Mouse (Mus musculus) NIH3T3 (cell line): ENCODE data around the gene Aqp9.
"Not testable (repeated sequence)": the region's sequence is repeated elsewhere in the genome, so short reads cannot be mapped to it uniquely, and the experiment has no call there.

Experiments used
- DNase-seq: peaks from one replicate; pipeline ENCODE4 v3.0.0-alpha.2; 2012; ENCODE audit warnings: low read depth

Gene Aqp9

DNA sequence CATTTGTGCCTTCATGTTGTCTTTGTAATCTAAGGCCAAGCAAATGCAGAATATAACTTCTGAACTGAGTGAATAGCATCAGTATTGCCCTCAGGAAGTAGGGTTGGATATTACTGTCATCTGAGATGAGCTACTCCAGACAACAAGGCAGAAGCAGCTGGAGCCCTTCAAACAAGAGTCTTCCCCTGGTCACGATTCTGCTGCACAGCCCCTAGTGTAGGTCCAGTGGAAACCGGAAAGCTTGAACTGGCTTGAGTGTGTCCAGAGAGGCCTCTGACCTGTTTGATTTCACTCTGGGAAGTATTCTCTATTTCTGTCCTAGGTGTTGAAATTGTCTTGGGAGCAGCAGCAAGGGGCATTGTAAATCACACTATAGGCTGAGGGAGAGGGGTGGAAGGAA is 29.5 kb downstream of the Aqp9 start:
- no peak for DNase-seq

DNA sequence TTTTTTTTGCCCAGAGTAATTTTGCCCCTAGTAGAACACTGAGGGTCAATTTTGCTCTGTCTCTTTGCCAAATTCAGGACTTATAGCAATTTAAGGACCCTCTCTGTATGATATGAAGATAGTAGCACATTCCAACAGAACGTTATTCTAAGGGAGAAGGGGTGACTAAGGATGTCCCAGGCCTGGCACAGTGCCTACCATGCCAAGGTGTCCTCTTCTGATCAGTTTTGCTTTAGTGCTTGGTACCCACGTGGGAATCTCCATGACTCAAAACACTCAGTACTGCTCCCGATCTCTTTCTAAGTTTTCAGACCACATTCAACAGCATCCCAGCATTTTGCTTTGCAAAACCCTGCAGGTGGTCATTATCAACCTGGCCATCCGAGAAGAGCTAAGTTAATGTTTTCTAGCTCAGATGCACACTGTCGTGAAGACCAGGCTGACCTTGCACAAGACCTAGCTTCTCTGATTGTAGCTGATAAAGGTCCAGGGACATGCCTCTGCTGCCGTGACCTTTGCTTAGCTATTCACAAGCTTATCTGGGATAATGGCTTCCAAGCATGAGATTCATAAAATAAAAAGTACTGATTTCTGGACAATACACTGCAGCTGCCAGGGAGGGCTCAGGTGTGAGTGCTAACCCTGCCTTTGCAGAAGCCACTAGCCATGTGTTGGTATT is 31.1 kb downstream of the Aqp9 start:
- DNase-seq = no peak

DNA sequence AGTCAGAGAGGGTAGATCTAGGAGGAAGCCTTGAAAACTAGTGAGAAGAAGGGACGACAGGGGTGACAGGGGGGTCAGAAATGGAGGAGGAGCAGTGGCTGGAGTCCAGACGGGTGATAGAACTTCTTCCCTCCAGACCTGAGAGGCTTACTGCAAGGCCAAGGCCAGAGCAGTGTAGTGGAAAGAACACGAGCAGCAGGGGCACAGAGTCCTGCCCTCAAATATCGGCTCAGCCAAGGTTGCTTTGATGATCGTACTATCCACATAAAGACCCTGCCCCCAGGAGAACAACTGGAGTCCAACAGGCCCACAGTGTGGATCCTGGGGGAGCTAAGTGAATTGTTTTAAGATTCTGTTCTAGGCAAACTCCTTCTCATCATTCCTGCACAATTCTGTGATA is 33.4 kb downstream of the Aqp9 start:
- DNase-seq = no peak

DNA sequence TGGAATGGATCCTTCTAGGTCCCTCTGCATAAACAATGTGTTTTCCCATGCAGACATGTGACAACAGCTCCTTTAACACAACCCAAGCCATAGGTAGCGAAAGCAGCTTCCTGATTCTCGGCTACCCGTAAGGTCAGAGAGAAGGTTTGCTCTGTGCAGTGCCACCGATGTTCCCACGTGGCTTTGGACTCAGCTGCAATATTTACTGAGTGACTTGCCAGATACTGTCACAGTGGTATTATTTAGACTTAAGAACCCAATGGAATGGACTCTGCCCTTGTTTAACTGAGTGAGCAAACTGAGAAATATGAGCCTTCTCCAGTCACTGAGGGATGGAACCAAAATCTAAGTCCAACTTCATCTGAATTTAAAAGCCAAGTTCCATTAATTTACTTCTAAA is 35.3 kb downstream of the Aqp9 start:
- DNase-seq = no peak

DNA sequence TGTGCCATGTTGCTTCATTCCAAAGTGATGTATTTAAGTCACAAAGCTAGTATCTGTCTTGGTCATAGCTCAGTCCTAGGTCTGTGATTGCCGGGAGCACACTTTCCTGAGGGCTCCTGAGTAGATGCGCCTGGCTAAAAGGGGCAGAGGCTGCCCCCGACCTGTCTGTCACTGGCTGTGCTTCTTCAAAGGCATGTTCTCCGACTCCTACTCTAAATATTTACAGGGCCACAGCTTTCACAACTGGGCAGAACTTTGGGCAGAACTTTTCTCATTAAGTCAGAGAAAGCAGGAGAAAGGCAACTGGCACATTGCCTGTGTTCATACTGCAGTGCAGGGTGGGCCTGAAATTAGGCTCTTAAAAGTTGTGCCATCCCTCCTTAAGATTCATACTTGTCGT is 36.7 kb downstream of the Aqp9 start:
- DNase-seq = no peak

DNA sequence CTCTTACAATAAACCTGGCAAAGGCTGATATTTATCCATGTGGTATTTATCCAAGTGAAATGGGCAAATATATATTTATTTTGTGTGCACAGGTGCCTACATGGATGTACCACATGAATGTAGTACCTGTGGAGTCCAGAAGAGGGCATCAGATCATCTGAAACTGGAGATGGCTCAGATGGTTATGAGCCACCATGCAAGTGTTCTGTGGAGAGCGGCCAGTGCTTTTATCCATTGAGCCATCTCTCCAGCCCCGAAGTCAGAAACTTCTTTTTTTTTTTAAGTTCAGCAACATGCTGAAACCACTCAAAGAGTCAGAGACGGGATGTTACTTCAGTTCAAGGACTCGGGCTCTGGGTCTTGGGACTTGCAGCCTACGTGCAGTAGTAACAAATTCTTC is 39.6 kb downstream of the Aqp9 start:
- DNase-seq = peak; percentile 62

DNA sequence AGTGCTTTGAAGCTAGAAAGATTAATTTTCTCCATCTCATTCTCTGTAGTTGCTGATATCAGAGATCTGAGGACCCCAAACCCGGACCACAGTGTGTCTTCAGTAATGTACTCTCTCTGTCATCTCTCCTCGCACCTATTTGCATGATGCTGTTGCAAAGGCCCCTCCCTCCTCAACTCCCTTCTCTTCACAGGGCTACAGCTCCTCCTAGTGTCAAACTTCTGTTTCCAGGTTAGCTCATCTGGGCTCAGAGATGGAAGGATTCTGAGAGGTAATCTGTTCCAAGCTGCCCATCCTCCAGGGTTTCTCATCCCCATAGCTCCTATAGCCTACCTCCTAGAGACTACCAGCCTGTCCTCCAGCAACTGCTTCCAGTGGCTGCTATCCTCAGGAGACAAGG is 42.3 kb downstream of the Aqp9 start:
- peak; percentile 61 for DNase-seq

DNA sequence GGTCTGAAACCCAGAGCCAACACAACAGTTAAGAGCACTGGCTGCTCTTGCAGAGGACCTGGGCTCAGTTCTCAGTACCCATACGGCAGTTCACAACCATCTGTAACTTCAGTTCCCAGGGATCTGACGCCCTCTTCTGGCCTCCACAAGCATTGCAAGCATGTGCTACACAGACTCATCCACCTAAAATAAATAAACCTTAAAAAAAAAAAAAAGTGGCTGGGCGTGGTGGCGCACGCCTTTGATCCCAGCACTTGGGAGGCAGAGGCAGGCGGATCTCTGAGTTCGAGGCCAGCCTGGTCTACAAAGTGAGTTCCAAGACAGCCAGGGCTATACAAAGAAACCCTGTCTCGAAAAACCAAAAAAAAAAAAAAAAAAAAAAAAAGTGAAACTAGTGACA is 45.4 kb downstream of the Aqp9 start:
- not testable (repeated sequence) for DNase-seq

DNA sequence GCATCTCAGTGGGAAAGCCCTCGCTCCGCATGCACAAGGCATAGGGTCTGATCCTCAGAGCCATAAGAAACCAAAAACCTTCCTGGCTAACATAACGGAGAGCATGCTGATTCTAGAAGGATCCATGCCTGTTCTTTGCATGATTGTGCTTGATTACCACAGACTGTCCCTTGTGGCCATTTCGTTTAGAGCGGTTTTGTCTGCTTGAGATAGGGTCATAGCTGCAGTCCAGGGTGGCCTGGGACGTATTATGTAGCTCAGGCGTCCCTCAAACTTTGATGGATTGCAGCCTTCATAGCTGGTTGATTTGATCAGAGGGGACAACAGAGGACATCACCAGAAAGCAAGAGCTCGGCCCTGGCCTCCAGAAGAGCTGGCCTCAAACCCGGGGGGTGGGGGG is 47.6 kb downstream of the Aqp9 start:
- no peak for DNase-seq

DNA sequence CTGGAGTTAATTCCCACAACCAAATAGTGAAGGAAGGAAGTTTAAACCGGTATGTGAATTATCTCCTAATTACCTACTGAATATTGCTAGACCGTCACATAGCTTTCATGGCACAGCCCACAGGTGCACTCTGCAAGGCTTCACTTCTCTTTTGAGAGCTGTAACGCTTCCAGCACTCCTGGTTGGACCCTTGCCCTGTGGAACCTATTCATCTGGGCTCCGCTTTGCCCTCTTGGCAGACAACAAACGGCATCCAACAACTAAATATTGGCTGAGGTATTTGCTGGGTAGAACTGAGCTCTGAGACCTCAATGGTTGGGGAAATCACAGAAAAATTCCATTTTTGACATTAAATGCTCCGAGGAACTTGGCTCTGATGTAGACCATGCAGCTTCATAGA is 55.3 kb downstream of the Aqp9 start:
- DNase-seq = no peak

DNA sequence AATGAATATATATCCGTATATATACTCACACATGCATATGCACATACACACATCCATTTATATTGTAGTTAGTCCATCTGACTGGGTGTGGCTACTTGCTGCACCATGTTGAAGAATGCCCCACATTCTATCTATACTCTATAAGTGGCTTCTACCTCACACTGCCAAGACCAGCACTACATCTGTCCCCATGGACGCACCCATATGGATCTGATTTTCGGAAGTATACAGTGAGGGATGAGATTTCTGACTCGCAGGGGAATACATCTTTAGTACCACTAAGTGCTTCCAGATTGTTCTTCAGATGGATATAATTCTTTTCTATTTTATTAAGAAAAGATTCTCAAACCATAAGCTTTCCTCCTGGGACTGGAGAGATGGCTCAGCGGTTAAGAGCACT is 65.0 kb downstream of the Aqp9 start:
- peak; percentile 6 for DNase-seq

DNA sequence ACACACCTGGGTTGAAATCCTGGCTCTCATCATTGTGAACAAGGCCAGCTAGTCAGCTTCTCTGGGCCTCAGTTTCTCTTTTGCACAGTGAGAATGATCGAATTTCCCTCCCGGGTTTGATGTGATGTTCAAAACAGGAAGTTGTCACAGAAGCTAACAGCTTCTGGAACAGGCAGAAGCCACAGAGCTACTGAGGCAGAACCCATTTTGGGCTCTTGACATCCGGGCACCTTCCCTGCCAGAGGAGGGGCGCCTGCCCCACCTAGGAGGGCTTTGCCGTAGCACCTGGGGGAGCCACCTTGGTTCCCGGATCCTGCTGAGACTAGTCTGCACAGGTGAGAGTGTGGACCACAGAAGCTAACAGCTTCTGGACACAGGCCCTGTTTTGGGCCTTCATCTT is 74.4 kb downstream of the Aqp9 start:
- no peak for DNase-seq

DNA sequence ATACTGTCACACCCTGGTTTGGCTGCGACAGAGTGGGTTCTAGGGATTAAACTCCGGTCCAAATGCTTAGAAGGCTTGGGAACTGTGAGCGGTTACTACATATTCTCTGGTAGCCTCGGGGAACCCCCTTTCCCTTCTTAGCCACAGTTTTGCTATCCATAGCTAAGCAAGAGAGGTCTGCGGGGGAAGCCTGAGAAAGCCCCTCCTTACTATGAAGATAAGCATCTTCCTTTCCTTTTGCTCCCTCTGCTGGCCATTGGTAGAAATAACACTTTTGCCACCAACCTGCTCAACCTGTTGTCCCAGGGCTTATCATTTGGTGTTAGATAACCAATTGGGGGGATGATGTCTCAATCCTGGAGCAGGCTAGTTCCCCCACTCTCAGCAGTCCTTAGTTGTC is 76.4 kb downstream of the Aqp9 start:
- DNase-seq = peak; percentile 62

DNA sequence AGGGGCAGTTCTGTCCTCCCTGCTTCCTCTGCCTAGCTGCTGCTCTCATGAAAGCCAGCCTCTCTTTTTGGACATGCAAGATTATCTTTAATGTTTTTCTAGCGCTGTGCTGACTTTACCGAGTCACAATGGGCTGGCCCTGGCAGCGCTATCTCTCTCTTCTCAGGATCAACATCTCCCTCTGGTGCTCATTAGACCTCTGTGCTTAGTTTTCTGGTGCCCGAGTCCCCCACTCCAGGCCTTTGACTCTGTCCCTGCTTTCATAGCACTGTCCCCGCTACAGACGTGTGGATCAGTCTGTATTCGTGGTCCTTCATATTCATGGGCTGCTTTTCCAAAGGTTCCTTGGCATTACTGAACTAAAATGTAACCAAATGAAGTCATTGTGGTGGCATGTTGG is 89.3 kb downstream of the Aqp9 start:
- DNase-seq = no peak

DNA sequence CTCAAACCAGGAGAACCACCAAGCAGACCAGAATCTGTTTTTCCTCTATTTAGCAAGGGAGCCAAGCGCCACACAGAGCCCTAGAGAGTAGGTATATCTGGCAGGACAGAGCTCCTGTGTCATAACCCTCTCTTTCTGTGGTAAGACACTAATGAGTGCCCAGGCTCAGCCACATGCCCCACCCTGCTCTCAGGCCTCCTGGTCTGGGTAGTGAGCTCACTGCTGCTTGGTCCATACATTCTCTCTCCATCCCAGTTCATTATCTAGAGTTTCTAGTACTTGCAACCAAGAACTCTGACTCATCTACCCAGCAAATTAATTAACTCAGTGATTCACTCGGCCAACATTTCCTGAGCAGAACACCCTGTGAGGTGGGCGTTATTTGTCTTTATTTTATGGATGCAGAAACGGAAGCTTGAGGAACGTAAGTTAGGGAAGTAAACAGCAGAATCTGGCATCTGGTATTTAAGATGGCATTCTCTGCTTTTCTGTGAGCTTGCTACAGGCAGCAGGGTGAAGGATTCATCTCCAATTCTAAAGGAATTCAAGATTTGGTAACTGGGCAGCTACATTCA is 91.1 kb downstream of the Aqp9 start:
- DNase-seq = no peak

DNA sequence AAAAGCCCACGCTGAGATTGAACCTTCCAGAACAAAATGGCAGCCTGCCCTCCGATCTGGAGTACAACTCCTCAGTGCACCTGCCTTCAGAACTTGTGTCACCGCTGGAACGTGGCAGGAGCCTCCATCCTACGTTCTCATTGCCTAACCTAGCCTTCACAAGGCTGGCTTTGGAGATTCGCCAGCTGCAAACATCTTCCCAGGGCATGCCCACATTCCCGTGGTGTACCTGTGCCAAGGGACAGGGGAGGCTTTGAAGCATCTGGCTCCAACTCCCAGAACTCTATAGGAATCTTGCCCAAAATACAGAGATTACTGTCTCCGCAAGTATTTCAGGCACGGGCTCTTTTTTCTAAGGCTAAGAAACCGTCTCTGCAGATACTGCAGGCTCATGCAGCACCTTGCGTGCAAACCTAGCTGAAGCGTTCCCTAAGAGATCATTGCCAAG is 92.3 kb downstream of the Aqp9 start:
- DNase-seq = no peak

DNA sequence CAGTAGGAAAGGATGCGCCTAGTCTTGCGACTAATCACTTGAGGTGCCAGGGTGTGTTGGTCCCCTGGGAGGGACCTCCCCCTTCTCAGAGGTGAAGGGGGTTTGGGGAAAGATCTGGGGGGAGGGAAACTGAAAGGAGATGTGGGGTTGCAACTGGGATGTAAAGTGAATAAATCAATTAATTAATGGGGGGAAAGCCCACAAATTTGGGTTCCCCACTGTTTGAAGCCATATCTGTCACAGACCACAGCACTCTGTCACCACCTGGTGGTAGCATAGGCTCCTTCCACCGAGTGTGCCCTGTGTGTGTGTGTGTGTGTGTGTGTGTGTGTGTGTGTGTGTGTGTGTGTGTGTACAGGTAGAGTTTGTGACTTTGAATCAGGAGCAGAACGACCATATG is 94.7 kb downstream of the Aqp9 start:
- peak; percentile 14 for DNase-seq

DNA sequence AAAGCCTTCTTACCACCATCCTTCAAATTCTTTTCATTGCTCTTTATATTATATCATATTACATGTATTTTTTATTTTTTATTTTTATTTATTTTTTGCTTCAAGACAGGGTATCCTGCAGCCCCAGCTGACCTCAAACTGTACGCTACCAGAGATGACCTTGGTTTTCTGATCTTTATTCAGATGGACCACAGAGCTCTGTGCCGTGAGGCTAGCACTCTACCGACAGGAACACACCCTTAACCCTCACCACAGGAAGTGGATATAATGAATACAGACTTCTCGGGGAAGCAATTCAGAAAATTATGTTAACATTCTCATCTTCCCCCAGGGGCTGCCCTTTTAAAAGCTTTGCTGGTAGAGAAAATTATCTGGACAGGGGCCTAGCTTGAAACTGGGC is 95.4 kb downstream of the Aqp9 start:
- no peak for DNase-seq

DNA sequence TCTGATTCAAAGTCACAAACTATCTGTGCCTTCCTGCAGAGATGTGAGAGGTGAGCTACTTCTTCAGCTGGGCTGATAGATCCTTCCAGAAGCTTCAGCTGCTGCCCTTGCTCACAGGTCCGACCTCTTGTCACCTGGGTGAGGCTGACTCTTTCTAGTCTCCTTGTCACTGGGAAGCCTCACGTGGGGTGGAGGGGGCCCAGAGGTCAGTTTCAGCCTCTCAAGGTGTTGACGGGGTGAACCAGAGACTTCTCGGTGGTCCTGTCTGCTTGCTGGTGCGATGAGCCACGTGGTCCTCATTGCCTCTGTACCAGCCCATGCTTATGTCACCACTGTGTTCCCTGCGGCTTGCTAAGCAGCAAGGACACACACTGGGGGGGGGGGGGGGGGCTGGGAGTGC is 96.0 kb downstream of the Aqp9 start:
- DNase-seq = no peak

DNA sequence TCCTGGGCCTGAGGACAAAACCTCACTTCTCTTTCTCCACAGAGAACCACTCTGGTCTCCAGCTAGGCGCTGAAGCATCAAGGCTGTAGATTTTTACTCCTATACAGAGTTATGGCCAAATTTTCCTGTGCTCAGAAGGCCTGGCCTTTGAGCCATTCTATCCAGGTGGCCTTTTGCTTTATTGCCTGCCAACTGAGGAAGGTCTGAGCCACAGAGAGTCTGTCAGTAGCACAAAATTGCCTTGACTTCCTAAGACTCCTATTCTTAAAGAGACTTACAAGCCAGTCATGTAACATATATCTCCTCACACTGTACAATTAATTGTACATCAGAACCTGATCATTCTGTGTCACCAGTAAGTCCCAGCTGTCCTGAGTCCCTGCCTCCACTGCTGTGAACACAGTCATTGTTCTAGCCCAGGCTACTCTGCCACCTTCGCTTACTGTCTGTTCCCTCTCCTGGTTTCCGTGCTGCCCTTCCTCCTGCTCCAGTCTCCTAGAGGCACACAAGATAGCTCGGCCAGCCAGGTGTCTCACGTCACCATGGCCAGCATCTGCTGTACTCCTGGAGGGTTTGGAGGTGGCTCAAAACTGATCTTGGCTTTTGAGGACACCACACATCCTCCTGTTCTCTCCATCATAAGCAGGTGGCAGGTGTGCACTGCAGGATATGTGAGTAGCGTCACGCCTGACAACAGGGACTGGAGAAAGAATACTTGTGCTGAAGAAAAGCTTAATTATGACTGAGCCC is 96.7 kb downstream of the Aqp9 start:
- DNase-seq = no peak

DNA sequence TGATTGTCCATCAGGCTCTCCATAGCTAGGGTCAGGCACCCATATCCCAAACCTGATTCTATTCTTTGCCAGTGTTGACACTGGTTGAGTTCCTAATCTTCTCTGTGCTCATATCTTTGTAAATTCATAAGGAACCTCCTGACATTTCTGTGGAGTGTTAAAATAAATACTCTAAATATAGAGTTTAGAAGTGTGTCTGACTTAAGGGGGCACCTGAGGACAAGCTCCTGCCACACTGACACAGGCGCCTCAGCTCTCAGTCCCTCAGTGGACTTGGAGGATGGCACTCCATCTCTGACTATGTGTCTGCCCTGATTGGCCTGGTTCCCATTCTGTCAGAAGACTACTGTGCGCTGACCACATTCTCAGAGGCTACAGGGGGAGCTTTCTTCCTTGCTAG is 97.9 kb downstream of the Aqp9 start:
- no peak for DNase-seq

DNA sequence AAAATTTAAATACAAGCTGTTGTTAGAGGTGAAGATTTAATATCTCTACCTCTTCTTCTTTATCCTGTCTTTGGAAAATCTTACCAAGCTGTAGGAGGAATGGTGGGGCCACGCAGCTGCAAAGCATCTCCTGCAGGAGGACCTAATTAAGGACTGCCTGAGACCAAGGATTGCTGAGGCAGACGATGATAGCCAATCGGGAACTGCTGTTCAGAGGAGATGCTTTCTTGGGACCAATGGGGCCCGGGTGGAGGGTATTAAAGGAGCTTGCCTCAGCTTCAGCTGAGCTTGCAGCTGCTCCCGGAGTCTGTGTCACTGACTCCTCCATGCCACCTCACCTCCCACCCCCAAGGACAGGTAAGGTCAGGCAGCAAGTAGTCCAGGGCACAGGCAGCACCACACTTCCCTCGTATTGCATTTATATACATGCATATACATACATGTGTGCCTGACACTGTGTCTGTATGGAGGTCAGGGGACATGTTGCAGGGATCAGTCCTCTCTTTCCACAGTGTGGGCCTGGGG is 99.6 kb downstream of the Aqp9 start:
- DNase-seq = no peak

DNA sequence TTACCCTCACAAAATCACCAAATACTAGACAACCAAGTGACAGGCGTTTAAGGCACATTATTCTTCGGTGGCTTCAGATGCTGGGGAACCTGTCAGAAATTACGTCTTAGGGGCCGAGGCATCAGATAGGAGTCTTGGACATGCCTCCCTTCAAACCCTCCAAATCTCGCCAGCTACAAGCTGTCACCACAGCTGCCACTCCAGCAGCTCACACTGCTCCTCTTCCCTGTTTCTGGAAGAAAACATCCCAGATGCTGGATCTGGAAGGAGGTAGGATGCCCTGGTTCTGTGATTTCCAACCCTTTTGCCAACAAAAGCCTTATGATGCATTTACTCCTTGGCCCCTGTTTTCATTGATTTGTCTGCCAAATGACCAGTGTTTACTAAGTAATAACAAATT is 101.3 kb downstream of the Aqp9 start:
- no peak for DNase-seq
